Mouse (Mus musculus) hindbrain, embryonic 16.5 days (tissue): Measurements from ENCODE around the gene Tbc1d9b. TPM values are rescaled to one million over a fixed set of nuclear protein-coding genes. Genes with fewer than 3 reads are reported as not detected.

Experiments
- ATAC-seq: fragments of 200-750 bp; cut with Nextera tagmentation; 2 replicates; pipeline ENCODE4 v1.8.0; 2017; ENCODE audit warnings: moderate TSS enrichment, moderate library complexity
- H3K27ac ChIP-seq: fragments of 300-500 bp; sonication (generic); 2 replicates; pipeline ENCODE4 v1.5.1; 2014; ENCODE audit warnings: low read depth, mild to moderate bottlenecking, control low read depth, low read length, moderate library complexity
- H3K27me3 ChIP-seq: fragments of 300-500 bp; sonication (generic); replicated peaks from 2 replicates; pipeline ENCODE4 v1.6.1; 2014; ENCODE audit warnings: low read length; ENCODE audit not compliant: control insufficient read depth, insufficient read depth
- H3K36me3 ChIP-seq: fragments of 300-500 bp; sonication (generic); 2 replicates; pipeline ENCODE4 v1.6.1; 2014; ENCODE audit warnings: mild to moderate bottlenecking, low read length, moderate library complexity, mixed read lengths; ENCODE audit not compliant: control insufficient read depth, insufficient read depth
- H3K4me1 ChIP-seq: fragments of 300-500 bp; sonication (generic); 2 replicates; pipeline ENCODE4 v1.6.1; 2014; ENCODE audit warnings: low read depth, low read length; ENCODE audit not compliant: control insufficient read depth, insufficient read depth
- H3K4me2 ChIP-seq: fragments of 300-500 bp; sonication (generic); 2 replicates; pipeline ENCODE4 v1.6.1; 2014; ENCODE audit warnings: mild to moderate bottlenecking, low read length, control low read depth, moderate library complexity
- H3K4me3 ChIP-seq: fragments of 300-500 bp; sonication (generic); 2 replicates; pipeline ENCODE4 v1.5.1; 2014; ENCODE audit warnings: mild to moderate bottlenecking, low read length, control low read depth, moderate library complexity
- H3K9ac ChIP-seq: fragments of 300-500 bp; sonication (generic); 2 replicates; pipeline ENCODE4 v1.6.1; 2014; ENCODE audit warnings: low read depth, mild to moderate bottlenecking, control low read depth, low read length, moderate library complexity
- H3K9me3 ChIP-seq: fragments of 300-500 bp; sonication (generic); 2 replicates; pipeline ENCODE4 v1.6.1; 2014; ENCODE audit warnings: mild to moderate bottlenecking, low read length, moderate library complexity; ENCODE audit not compliant: control insufficient read depth
- WGBS: fragments of 180-500 bp; shearing (Covaris S2); extraction: QIAGEN DNeasy Blood & Tissue Kit; methylation state at CpG from one replicate; pipeline ENCODE4 v1.1.7; 2014; 5-methylcytosine and 5-hydroxymethylcytosine counted together
- polyA plus RNA-seq: library from polyadenylated mRNA; unstranded; fragments of >200 nt; fragmentation: Nextera tagmentation; extraction: Ambion mirVana; gene quantifications from 2 replicates; pipeline ENCODE4 v1.2.1, GENCODE M21; 2015

The Tbc1d9b gene
- polyA plus RNA-seq, 1 experiment from 2014 or later: 36.0 TPM

- Histone ChIP-seq H3K27ac (no peak overlapping the region), H3K9me3 (no peaks in the 10 kb centered on the region), H3K4me3 (no peak overlapping the region), H3K27me3 (no peaks in the 10 kb centered on the region), H3K36me3 (peaks cover 49% of the 10 kb centered on the region), H3K4me2 (no peak overlapping the region), H3K4me1 (no peaks in the 10 kb centered on the region), H3K9ac (no peak overlapping the region)
- no peak for ATAC-seq
- 88% methylated on average over 3 of the region's 5 CpGs for WGBS
Measured at GRCm38 (mm10) chr11:50198219-50198846, 67.1 kb downstream of the Tbc1d9b start.

- Histone ChIP-seq H3K36me3 (peaks cover 52% of the 10 kb centered on the region), H3K4me2 (no peak overlapping the region)
Measured at GRCm38 (mm10) chr11:50198916-50199315, 67.7 kb downstream of the Tbc1d9b start.

GRCm38 (mm10) chr11:50200613-50201012, 69.4 kb downstream of the Tbc1d9b start:
- H3K4me3 ChIP-seq: no peak overlapping the region
- H3K9me3 ChIP-seq: no peaks in the 10 kb centered on the region
- no peaks in the 10 kb centered on the region for H3K27me3 ChIP-seq
- H3K4me1 ChIP-seq: no peaks in the 10 kb centered on the region
- no peak overlapping the region for H3K4me2 ChIP-seq
- H3K9ac ChIP-seq: no peak overlapping the region
- 83% methylated on average over 8 of the region's 8 CpGs for WGBS
- no peak overlapping the region for H3K27ac ChIP-seq
- ATAC-seq: no peak
- peaks cover 54% of the 10 kb centered on the region for H3K36me3 ChIP-seq

More at GRCm38 (mm10) chr11:50198916-50199315, 67.7 kb downstream of the Tbc1d9b start:
- Histone ChIP-seq H3K27me3 (no peaks in the 10 kb centered on the region), H3K27ac (no peak overlapping the region), H3K4me3 (no peak overlapping the region), H3K9ac (no peak overlapping the region), H3K4me1 (no peaks in the 10 kb centered on the region), H3K9me3 (no peaks in the 10 kb centered on the region)
- 95% methylated on average over 2 of the region's 2 CpGs for WGBS
- no peak for ATAC-seq

- WGBS: 92% methylated on average over 3 of the region's 3 CpGs
- no peak overlapping the region for H3K9ac ChIP-seq
- ATAC-seq: no peak
- no peaks in the 10 kb centered on the region for H3K27me3 ChIP-seq
- H3K9me3 ChIP-seq: no peaks in the 10 kb centered on the region
- H3K4me3 ChIP-seq: no peak overlapping the region
- no peaks in the 10 kb centered on the region for H3K4me1 ChIP-seq
- H3K27ac ChIP-seq: no peak overlapping the region
- no peak overlapping the region for H3K4me2 ChIP-seq
- H3K36me3 ChIP-seq: peaks cover 61% of the 10 kb centered on the region
Measured at GRCm38 (mm10) chr11:50201590-50201989, 70.4 kb downstream of the Tbc1d9b start.

- H3K9ac ChIP-seq: no peak overlapping the region
- peaks cover 68% of the 10 kb centered on the region for H3K36me3 ChIP-seq
- no peaks in the 10 kb centered on the region for H3K4me1 ChIP-seq
- 91% methylated on average over 9 of the region's 9 CpGs for WGBS
- no peaks in the 10 kb centered on the region for H3K27me3 ChIP-seq
- H3K27ac ChIP-seq: no peak overlapping the region
- no peak for ATAC-seq
- H3K4me3 ChIP-seq: no peak overlapping the region
- H3K9me3 ChIP-seq: no peaks in the 10 kb centered on the region
- H3K4me2 ChIP-seq: no peak overlapping the region
Measured at GRCm38 (mm10) chr11:50203302-50203827, 72.2 kb downstream of the Tbc1d9b start.

GRCm38 (mm10) chr11:50205434-50205833, 74.2 kb downstream of the Tbc1d9b start:
- H3K9ac ChIP-seq: no peak overlapping the region
- no peaks in the 10 kb centered on the region for H3K9me3 ChIP-seq
- no peak overlapping the region for H3K4me2 ChIP-seq
- no peak overlapping the region for H3K4me3 ChIP-seq
- ATAC-seq: no peak
- H3K36me3 ChIP-seq: peaks cover 52% of the 10 kb centered on the region
- WGBS: 84% methylated on average over 3 of the region's 3 CpGs
- H3K27me3 ChIP-seq: no peaks in the 10 kb centered on the region
- no peak overlapping the region for H3K27ac ChIP-seq
- H3K4me1 ChIP-seq: peaks cover 9% of the 10 kb centered on the region

- no peaks in the 10 kb centered on the region for H3K27me3 ChIP-seq
Measured at GRCm38 (mm10) chr11:50206037-50206436, 74.8 kb downstream of the Tbc1d9b start.

GRCm38 (mm10) chr11:50207344-50207743, 76.1 kb downstream of the Tbc1d9b start:
- WGBS: 96% methylated on average over 14 of the region's 14 CpGs
- Histone ChIP-seq H3K4me3 (no peak overlapping the region), H3K9ac (no peak overlapping the region), H3K27me3 (no peaks in the 10 kb centered on the region), H3K4me1 (peaks cover 13% of the 10 kb centered on the region), H3K4me2 (no peak overlapping the region), H3K9me3 (no peaks in the 10 kb centered on the region), H3K27ac (no peak overlapping the region), H3K36me3 (peaks cover 34% of the 10 kb centered on the region)
- ATAC-seq: no peak

More at GRCm38 (mm10) chr11:50206037-50206436, 74.8 kb downstream of the Tbc1d9b start:
- Histone ChIP-seq H3K4me2 (no peak overlapping the region), H3K27ac (no peak overlapping the region), H3K36me3 (peaks cover 46% of the 10 kb centered on the region), H3K9ac (no peak overlapping the region), H3K4me3 (no peak overlapping the region), H3K9me3 (no peaks in the 10 kb centered on the region), H3K4me1 (peaks cover 11% of the 10 kb centered on the region)
- WGBS: 89% methylated on average over 2 of the region's 2 CpGs
- ATAC-seq: no peak

GRCm38 (mm10) chr11:50208039-50208438, 76.8 kb downstream of the Tbc1d9b start:
- WGBS: 93% methylated on average over 5 of the region's 5 CpGs
- H3K27me3 ChIP-seq: no peaks in the 10 kb centered on the region
- H3K27ac ChIP-seq: no peak overlapping the region
- no peak overlapping the region for H3K4me3 ChIP-seq
- peaks cover 29% of the 10 kb centered on the region for H3K36me3 ChIP-seq
- no peaks in the 10 kb centered on the region for H3K9me3 ChIP-seq
- peaks cover 13% of the 10 kb centered on the region for H3K4me1 ChIP-seq
- H3K4me2 ChIP-seq: no peak overlapping the region
- ATAC-seq: no peak
- no peak overlapping the region for H3K9ac ChIP-seq
